Mouse (Mus musculus) stomach, postnatal 0 days (tissue): ENCODE measurements at regions not wholly inside any gene's neighbourhood (a gene's known extent, or its start where the extent isn't known, plus 50 kb on each side); places are given as distances from the start of the nearest gene placed in this dataset.

ENCODE experiments used
- ATAC-seq: fragments of 200-750 bp; cut with Nextera tagmentation; 2 replicates; pipeline ENCODE4 v1.8.0; 2017; ENCODE audit not compliant: low FRiP score, low TSS enrichment
- DNase-seq: peaks from one replicate; pipeline ENCODE4 v3.0.0-alpha.2; 2016; ENCODE audit warnings: low spot score
- H3K27ac ChIP-seq: fragments of 300-500 bp; sonication (generic); replicated peaks from 2 replicates; pipeline ENCODE4 v1.5.1; 2014; ENCODE audit warnings: mild to moderate bottlenecking, control low read depth
- H3K27me3 ChIP-seq: fragments of 300-500 bp; sonication (generic); 2 replicates; pipeline ENCODE4 v1.6.1; 2014; ENCODE audit warnings: low read length; ENCODE audit not compliant: control insufficient read depth, insufficient read depth
- H3K36me3 ChIP-seq: fragments of 300-500 bp; sonication (generic); 2 replicates; pipeline ENCODE4 v1.6.1; 2014; ENCODE audit warnings: low read length, mixed read lengths; ENCODE audit not compliant: control insufficient read depth, insufficient read depth
- H3K4me1 ChIP-seq: fragments of 300-500 bp; sonication (generic); replicated peaks from 2 replicates; pipeline ENCODE4 v1.6.1; 2014; ENCODE audit warnings: antibody characterized with exemption; ENCODE audit not compliant: control insufficient read depth, insufficient read depth
- H3K4me2 ChIP-seq: fragments of 300-500 bp; sonication (generic); replicated peaks from 2 replicates; pipeline ENCODE4 v1.6.1; 2014; ENCODE audit warnings: low read depth, mild to moderate bottlenecking, control low read depth, moderate library complexity
- H3K4me3 ChIP-seq: fragments of 300-500 bp; sonication (generic); 2 replicates; pipeline ENCODE4 v1.5.1; 2014; ENCODE audit warnings: low read depth, low read length, control low read depth
- H3K9ac ChIP-seq: fragments of 300-500 bp; sonication (generic); 2 replicates; pipeline ENCODE4 v1.6.1; 2014; ENCODE audit warnings: mild to moderate bottlenecking, low read length, control low read depth, mixed read lengths
- H3K9me3 ChIP-seq: fragments of 300-500 bp; sonication (generic); 2 replicates; pipeline ENCODE4 v1.6.1; 2016; ENCODE audit warnings: low read length; ENCODE audit not compliant: control insufficient read depth
- CTCF ChIP-seq: IDR thresholded peaks from 2 replicates; pipeline ENCODE4 v1.5.1; 2016; ENCODE audit warnings: antibody characterized with exemption, low read depth, mild to moderate bottlenecking, moderate library complexity
- EP300 ChIP-seq: optimal IDR thresholded peaks from 2 replicates; pipeline ENCODE3; 2016; ENCODE audit warnings: antibody characterized with exemption
- WGBS: fragments of 180-500 bp; shearing (Covaris S2); extraction: QIAGEN DNeasy Blood & Tissue Kit; methylation state at CpG from one replicate; pipeline ENCODE4 v1.1.7; 2014; 5-methylcytosine and 5-hydroxymethylcytosine counted together

GRCm38 (mm10) chr9:61120931-61121391 lies 251.2 kb upstream of the Tle3 start:
- H3K4me3 ChIP-seq, result no peak overlapping the region
- no peaks in the 10 kb centered on the region for H3K9me3 ChIP-seq
- H3K36me3 ChIP-seq, result no peaks in the 10 kb centered on the region
- DNase-seq (no peak), ATAC-seq (no peak)
- no peak overlapping the region for H3K4me2 ChIP-seq
- H3K27me3 ChIP-seq, result no peaks in the 10 kb centered on the region
- H3K9ac ChIP-seq, result no peak overlapping the region
- 70% methylated on average over 10 of the region's 10 CpGs for WGBS
- no peaks in the 10 kb centered on the region for H3K4me1 ChIP-seq
- no peak for TF ChIP-seq EP300
- H3K27ac ChIP-seq, result no peak overlapping the region

GRCm38 (mm10) chr9:61123431-61123830 lies 248.7 kb upstream of the Tle3 start:
- Histone ChIP-seq H3K4me3 (no peak overlapping the region), H3K4me2 (no peak overlapping the region), H3K9ac (no peak overlapping the region), H3K27ac (no peak overlapping the region), H3K9me3 (no peaks in the 10 kb centered on the region), H3K27me3 (no peaks in the 10 kb centered on the region), H3K4me1 (no peaks in the 10 kb centered on the region), H3K36me3 (no peaks in the 10 kb centered on the region)
- no peak for ATAC-seq
- TF ChIP-seq EP300 (no peak), CTCF (no peak)
- no peak for DNase-seq

DNA sequence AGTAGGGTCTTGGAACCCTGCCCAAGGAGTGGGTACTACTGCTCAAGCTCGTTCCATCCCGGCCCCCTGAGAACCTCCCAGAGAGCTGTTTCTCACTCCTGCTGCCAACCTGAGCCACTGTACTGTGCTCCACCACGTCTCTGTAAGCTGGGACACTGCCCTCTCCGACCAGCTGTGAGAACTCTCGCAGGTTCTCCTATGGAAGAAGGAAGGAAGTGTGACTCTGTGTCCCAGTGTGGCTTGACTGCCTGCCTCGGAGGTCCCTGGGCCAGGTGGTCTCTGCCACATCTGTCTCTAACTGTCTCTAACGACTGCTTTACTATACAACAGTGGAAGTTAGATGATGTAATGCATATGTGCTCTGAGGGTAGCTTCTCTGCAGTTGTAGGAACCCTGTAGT lies 246.4 kb upstream of the Tle3 start:
- Histone ChIP-seq H3K27ac (no peak overlapping the region), H3K36me3 (no peaks in the 10 kb centered on the region), H3K4me3 (no peak overlapping the region), H3K9me3 (no peaks in the 10 kb centered on the region), H3K9ac (no peak overlapping the region), H3K4me1 (no peaks in the 10 kb centered on the region), H3K4me2 (no peak overlapping the region), H3K27me3 (no peaks in the 10 kb centered on the region)
- DNase-seq (no peak), ATAC-seq (no peak; the same call in 1 of the 2 replicates)
- WGBS, result 44% methylated on average over 7 of the region's 7 CpGs
- TF ChIP-seq CTCF (no peak), EP300 (no peak)

DNA sequence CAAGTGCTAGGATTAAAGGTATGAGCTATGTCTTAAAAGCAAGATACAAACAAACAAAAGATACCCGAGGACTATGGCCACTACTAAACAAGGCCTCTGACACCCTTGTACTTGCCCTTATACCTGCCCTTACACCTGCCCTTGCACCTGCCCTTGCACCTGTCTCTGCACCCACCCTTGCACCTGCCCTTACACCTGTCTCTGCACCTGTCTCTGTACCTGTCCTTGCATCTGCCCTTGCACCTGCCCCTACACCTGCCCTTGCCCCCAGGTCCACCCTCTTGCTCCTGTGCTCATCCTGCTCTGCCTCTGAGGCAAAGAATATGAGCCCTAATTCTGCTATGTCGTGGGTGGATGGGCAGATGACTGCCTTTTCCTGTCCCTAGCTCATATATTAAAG lies 244.1 kb upstream of the Tle3 start:
- H3K9me3 ChIP-seq, result no peaks in the 10 kb centered on the region
- no peak overlapping the region for H3K27ac ChIP-seq
- no peak overlapping the region for H3K4me2 ChIP-seq
- ATAC-seq, result no peak
- no peaks in the 10 kb centered on the region for H3K4me1 ChIP-seq
- no peak for TF ChIP-seq EP300
- TF ChIP-seq CTCF, result no peak
- no peak overlapping the region for H3K4me3 ChIP-seq
- DNase-seq, result no peak
- WGBS, result 55% methylated on average over 2 of the region's 2 CpGs
- no peaks in the 10 kb centered on the region for H3K36me3 ChIP-seq
- H3K9ac ChIP-seq, result no peak overlapping the region
- no peaks in the 10 kb centered on the region for H3K27me3 ChIP-seq

- Histone ChIP-seq H3K9ac (no peak overlapping the region), H3K4me2 (no peak overlapping the region), H3K9me3 (no peaks in the 10 kb centered on the region), H3K4me3 (no peak overlapping the region), H3K36me3 (no peaks in the 10 kb centered on the region), H3K4me1 (no peaks in the 10 kb centered on the region), H3K27ac (no peak overlapping the region), H3K27me3 (no peaks in the 10 kb centered on the region)
- TF ChIP-seq CTCF (no peak), EP300 (no peak)
- ATAC-seq (no peak), DNase-seq (no peak)
- 58% methylated on average over 5 of the region's 5 CpGs for WGBS
These were observed 243.0 kb upstream of the Tle3 start for GRCm38 (mm10) chr9:61129186-61129585.

- DNase-seq, result no peak
- no peak overlapping the region for H3K4me3 ChIP-seq
- no peaks in the 10 kb centered on the region for H3K36me3 ChIP-seq
- no peak for TF ChIP-seq CTCF
- no peak for TF ChIP-seq EP300
- H3K27me3 ChIP-seq, result no peaks in the 10 kb centered on the region
- H3K9ac ChIP-seq, result no peak overlapping the region
- no peak overlapping the region for H3K4me2 ChIP-seq
- H3K27ac ChIP-seq, result no peak overlapping the region
- H3K4me1 ChIP-seq, result no peaks in the 10 kb centered on the region
- WGBS, result 89% methylated on average over 4 of the region's 4 CpGs
- ATAC-seq, result no peak
- H3K9me3 ChIP-seq, result no peaks in the 10 kb centered on the region
These were observed 241.3 kb upstream of the Tle3 start for GRCm38 (mm10) chr9:61130877-61131276.
